Mouse (Mus musculus): ENCODE data around the gene Cped1.

DNA sequence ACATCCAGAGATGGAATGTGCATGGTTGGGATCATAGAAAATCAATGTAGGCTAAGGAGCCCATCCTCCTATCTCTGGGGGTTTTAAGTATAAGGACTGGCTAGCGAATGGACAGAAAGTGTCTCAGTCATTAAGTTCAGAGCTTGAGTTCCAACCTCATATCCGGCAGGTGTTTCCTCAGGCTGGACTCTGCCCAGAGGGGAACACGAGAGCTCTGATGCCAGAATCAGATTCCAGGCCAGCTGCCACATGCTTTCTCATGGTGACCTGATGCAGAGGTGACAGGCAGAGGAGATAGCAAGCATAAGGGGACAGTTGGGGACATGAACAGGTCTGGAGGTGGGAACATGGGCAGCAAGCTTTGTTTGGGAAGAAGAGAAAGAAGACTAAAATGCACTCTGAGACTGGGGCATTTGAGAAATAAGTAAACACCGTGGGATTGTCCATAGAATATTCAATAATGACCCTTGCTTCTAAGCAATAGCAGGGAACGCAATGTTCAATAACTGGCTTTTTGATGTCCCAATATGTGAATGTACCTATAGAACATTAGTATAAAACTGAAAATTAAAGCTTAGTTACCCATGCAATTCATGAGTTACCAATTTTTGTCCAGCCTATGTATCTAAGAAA, 15.7 kb downstream of the Cped1 start:
- TF ChIP-seq CTCF (IDR thresholded peaks at IDR 0.05; ENCODE audit: low read depth, low read length) (no peak), TAL1 (conservative IDR thresholded peaks at IDR 0.05; ENCODE audit: low read depth, low read length) (no peak), POLR2AphosphoS5 (IDR thresholded peaks at IDR 0.05; ENCODE audit: insufficient replicate concordance, low read depth, low read length) (no peak), GATA2 (IDR thresholded peaks at IDR 0.05; ENCODE audit: borderline replicate concordance, low read depth, low read length) (no peak), GATA1 (IDR thresholded peaks at IDR 0.05; ENCODE audit: borderline replicate concordance, low read length) (no peak)
